Mouse (Mus musculus) lung, postnatal 0 days (tissue): Measurements from ENCODE around the gene Lin54.

ENCODE experiments used
- CTCF ChIP-seq: IDR thresholded peaks from 2 replicates; pipeline ENCODE4 v1.5.1; 2016; ENCODE audit warnings: antibody characterized with exemption, mild to moderate bottlenecking
- EP300 ChIP-seq: IDR thresholded peaks from 2 replicates; pipeline ENCODE4 v1.6.1; 2016; ENCODE audit warnings: antibody characterized with exemption, mild to moderate bottlenecking, control low read depth

DNA sequence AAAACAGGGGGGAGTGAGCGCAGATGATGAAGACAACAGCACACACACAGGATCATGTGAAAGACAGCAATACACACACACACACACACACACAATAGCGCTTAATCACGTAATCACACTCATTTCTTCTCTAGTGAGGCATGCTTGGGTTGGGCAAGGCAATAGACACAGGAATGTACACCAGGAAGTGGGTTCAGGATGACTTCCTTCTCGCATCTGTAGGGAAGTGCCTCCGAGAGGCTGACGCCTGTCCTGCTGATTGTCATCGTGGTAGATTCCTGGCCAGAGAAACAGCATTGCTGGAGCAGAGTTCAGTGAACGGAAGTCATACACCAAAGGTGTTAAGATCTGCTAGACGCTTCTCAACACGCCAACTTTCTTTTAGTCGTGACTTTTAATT lies 8.8 kb upstream of the Lin54 start:
- TF ChIP-seq CTCF (no peak), EP300 (no peak)
